Mouse (Mus musculus) forebrain, embryonic 15.5 days (tissue): ENCODE measurements around the gene Tmc3. TPM values are rescaled to one million over a fixed set of nuclear protein-coding genes. Genes with fewer than 3 reads are reported as not detected.

Source experiments
- ATAC-seq: fragments of 200-750 bp; cut with Nextera tagmentation; replicated peaks from 2 replicates; pipeline ENCODE4 v1.8.0; 2017; ENCODE audit warnings: mild to moderate bottlenecking, moderate TSS enrichment, moderate library complexity
- H3K27ac ChIP-seq: fragments of 300-500 bp; sonication (generic); replicated peaks from 2 replicates; pipeline ENCODE4 v1.5.1; 2015; ENCODE audit warnings: mild to moderate bottlenecking, inconsistent platforms
- H3K27me3 ChIP-seq: fragments of 300-500 bp; sonication (generic); 2 replicates; pipeline ENCODE4 v1.6.1; 2015; ENCODE audit warnings: inconsistent platforms
- H3K36me3 ChIP-seq: fragments of 300-500 bp; sonication (generic); 2 replicates; pipeline ENCODE4 v1.6.1; 2015; ENCODE audit warnings: mild to moderate bottlenecking, inconsistent platforms
- H3K4me1 ChIP-seq: fragments of 300-500 bp; sonication (generic); 2 replicates; pipeline ENCODE4 v1.6.1; 2015; ENCODE audit warnings: inconsistent platforms
- H3K4me2 ChIP-seq: fragments of 300-500 bp; sonication (generic); replicated peaks from 2 replicates; pipeline ENCODE4 v1.6.1; 2015; ENCODE audit warnings: mild to moderate bottlenecking, inconsistent platforms
- H3K4me3 ChIP-seq: fragments of 300-500 bp; sonication (generic); 2 replicates; pipeline ENCODE4 v1.5.1; 2015; ENCODE audit warnings: mild to moderate bottlenecking, inconsistent platforms
- H3K9ac ChIP-seq: fragments of 300-500 bp; sonication (generic); replicated peaks from 2 replicates; pipeline ENCODE4 v1.6.1; 2015; ENCODE audit warnings: mild to moderate bottlenecking, inconsistent platforms
- H3K9me3 ChIP-seq: fragments of 300-500 bp; sonication (generic); 2 replicates; pipeline ENCODE4 v1.6.1; 2016; ENCODE audit warnings: inconsistent platforms
- WGBS: fragments of 180-500 bp; shearing (Covaris S2); methylation state at CpG from one replicate; pipeline ENCODE4 v1.1.7; 2015; ENCODE audit warnings: mixed read lengths; 5-methylcytosine and 5-hydroxymethylcytosine counted together
- polyA plus RNA-seq: library from polyadenylated mRNA; unstranded; fragments of >200 nt; fragmentation: Nextera tagmentation; extraction: Ambion mirVana; gene quantifications from 2 replicates; pipeline ENCODE4 v1.2.1, GENCODE M21; 2015

Gene Tmc3
- polyA plus RNA-seq, 1 experiment from 2014 or later = 0.28 TPM

GRCm38 (mm10) chr7:83631073-83631827 lies 46.5 kb downstream of the Tmc3 start:
- Histone ChIP-seq H3K36me3 (no peaks in the 10 kb centered on the region), H3K9me3 (no peaks in the 10 kb centered on the region), H3K27me3 (no peaks in the 10 kb centered on the region), H3K4me3 (peak overlapping the region; percentile 56), H3K4me2 (peak overlapping the region; percentile 69), H3K9ac (peak overlapping the region; percentile 55; the same call in 1 of the 2 replicates), H3K4me1 (peaks cover 15% of the 10 kb centered on the region), H3K27ac (0 out of 2 replicates have a peak overlapping the region, but pooled peaks have one; percentile 32)
- ATAC-seq = peak; percentile 36; the same call in 1 of the 2 replicates
- WGBS = 10% methylated on average over 11 of the region's 11 CpGs

- peak within 1 kb of the TSS; percentile 55 for H3K9ac ChIP-seq
- no peaks in the 10 kb centered on the region for H3K27me3 ChIP-seq
- 0 out of 2 replicates have a peak within 1 kb of the TSS, but pooled peaks have one; percentile 32 for H3K27ac ChIP-seq
- peaks cover 15% of the 10 kb centered on the region for H3K4me1 ChIP-seq
- H3K4me3 ChIP-seq = peak within 1 kb of the TSS; percentile 56
- no peaks in the 10 kb centered on the region for H3K9me3 ChIP-seq
- peak within 1 kb of the TSS; percentile 69 for H3K4me2 ChIP-seq
- no peaks in the 10 kb centered on the region for H3K36me3 ChIP-seq
- ATAC-seq = peak; percentile 99
- WGBS = under 1% methylated on average over 35 of the region's 35 CpGs
Measured at GRCm38 (mm10) chr7:83631828-83632681, 47.3 kb downstream of the Tmc3 start, which contains the start of gene Stard5. Gene Stard5, plus strand, starts transcription at chr7:83631959.

- no peak overlapping the region for H3K9ac ChIP-seq
- 58% methylated on average over 6 of the region's 6 CpGs for WGBS
- peaks cover 15% of the 10 kb centered on the region for H3K4me1 ChIP-seq
- H3K4me3 ChIP-seq = peak overlapping the region; percentile 56; the same call in 1 of the 2 replicates
- H3K36me3 ChIP-seq = no peaks in the 10 kb centered on the region
- ATAC-seq = no peak
- no peaks in the 10 kb centered on the region for H3K27me3 ChIP-seq
- peak overlapping the region; percentile 69 for H3K4me2 ChIP-seq
- H3K9me3 ChIP-seq = no peaks in the 10 kb centered on the region
- H3K27ac ChIP-seq = no peak overlapping the region
Measured at GRCm38 (mm10) chr7:83632682-83633120, 48.0 kb downstream of the Tmc3 start.

GRCm38 (mm10) chr7:83633856-83634255 lies 49.1 kb downstream of the Tmc3 start:
- Histone ChIP-seq H3K36me3 (no peaks in the 10 kb centered on the region), H3K27ac (no peak overlapping the region), H3K9ac (no peak overlapping the region), H3K27me3 (no peaks in the 10 kb centered on the region), H3K4me3 (no peak overlapping the region), H3K4me1 (peaks cover 15% of the 10 kb centered on the region), H3K9me3 (no peaks in the 10 kb centered on the region), H3K4me2 (no peak overlapping the region)
- ATAC-seq = no peak
- 91% methylated on average over 6 of the region's 6 CpGs for WGBS

GRCm38 (mm10) chr7:83635726-83636125 lies 51.0 kb downstream of the Tmc3 start:
- H3K4me2 ChIP-seq = no peak overlapping the region
- WGBS = 84% methylated on average over 2 of the region's 2 CpGs
- H3K9me3 ChIP-seq = no peaks in the 10 kb centered on the region
- no peaks in the 10 kb centered on the region for H3K27me3 ChIP-seq
- no peaks in the 10 kb centered on the region for H3K36me3 ChIP-seq
- no peak overlapping the region for H3K9ac ChIP-seq
- no peak for ATAC-seq
- H3K4me3 ChIP-seq = no peak overlapping the region
- peaks cover 14% of the 10 kb centered on the region for H3K4me1 ChIP-seq
- no peak overlapping the region for H3K27ac ChIP-seq

- Histone ChIP-seq H3K4me2 (no peak overlapping the region), H3K9ac (no peak overlapping the region), H3K4me1 (peaks cover 7% of the 10 kb centered on the region; the same call in 1 of the 2 replicates), H3K4me3 (no peak overlapping the region), H3K27ac (no peak overlapping the region), H3K27me3 (no peaks in the 10 kb centered on the region), H3K36me3 (no peaks in the 10 kb centered on the region), H3K9me3 (no peaks in the 10 kb centered on the region)
- ATAC-seq = no peak
- WGBS = 87% methylated on average over 8 of the region's 8 CpGs
Measured at GRCm38 (mm10) chr7:83636425-83636824, 51.7 kb downstream of the Tmc3 start.

- 92% methylated on average over 8 of the region's 8 CpGs for WGBS
- ATAC-seq = no peak
- Histone ChIP-seq H3K36me3 (no peaks in the 10 kb centered on the region), H3K9me3 (no peaks in the 10 kb centered on the region), H3K4me2 (no peak overlapping the region), H3K4me3 (no peak overlapping the region), H3K27me3 (no peaks in the 10 kb centered on the region), H3K4me1 (no peaks in the 10 kb centered on the region), H3K27ac (no peak overlapping the region), H3K9ac (no peak overlapping the region)
Measured at GRCm38 (mm10) chr7:83637781-83638583, 53.3 kb downstream of the Tmc3 start.

GRCm38 (mm10) chr7:83639084-83639483 lies 54.4 kb downstream of the Tmc3 start:
- Histone ChIP-seq H3K27me3 (no peaks in the 10 kb centered on the region), H3K9me3 (no peaks in the 10 kb centered on the region), H3K4me2 (no peak overlapping the region), H3K4me3 (no peak overlapping the region), H3K27ac (no peak overlapping the region), H3K9ac (no peak overlapping the region), H3K36me3 (no peaks in the 10 kb centered on the region), H3K4me1 (no peaks in the 10 kb centered on the region)
- 88% methylated on average over 3 of the region's 3 CpGs for WGBS
- no peak for ATAC-seq

- WGBS = 92% methylated on average over 5 of the region's 5 CpGs
- Histone ChIP-seq H3K36me3 (no peaks in the 10 kb centered on the region), H3K27ac (no peak overlapping the region), H3K9me3 (no peaks in the 10 kb centered on the region), H3K27me3 (no peaks in the 10 kb centered on the region), H3K4me2 (no peak overlapping the region), H3K4me3 (no peak overlapping the region), H3K9ac (no peak overlapping the region), H3K4me1 (no peaks in the 10 kb centered on the region)
- no peak for ATAC-seq
Measured at GRCm38 (mm10) chr7:83640581-83640980, 55.9 kb downstream of the Tmc3 start.

- H3K27ac ChIP-seq = no peak overlapping the region
- no peaks in the 10 kb centered on the region for H3K9me3 ChIP-seq
- no peak overlapping the region for H3K9ac ChIP-seq
- no peak overlapping the region for H3K4me2 ChIP-seq
- no peaks in the 10 kb centered on the region for H3K36me3 ChIP-seq
- H3K4me1 ChIP-seq = no peaks in the 10 kb centered on the region
- no peaks in the 10 kb centered on the region for H3K27me3 ChIP-seq
- WGBS = 69% methylated on average over 2 of the region's 2 CpGs
- no peak for ATAC-seq
- H3K4me3 ChIP-seq = no peak overlapping the region
Measured at GRCm38 (mm10) chr7:83641163-83641562, 56.4 kb downstream of the Tmc3 start.

- no peak overlapping the region for H3K27ac ChIP-seq
- no peak overlapping the region for H3K4me3 ChIP-seq
- no peak overlapping the region for H3K4me2 ChIP-seq
- ATAC-seq = no peak
- no peaks in the 10 kb centered on the region for H3K4me1 ChIP-seq
- 94% methylated on average over 6 of the region's 6 CpGs for WGBS
- H3K9me3 ChIP-seq = no peaks in the 10 kb centered on the region
- H3K36me3 ChIP-seq = no peaks in the 10 kb centered on the region
- H3K27me3 ChIP-seq = no peaks in the 10 kb centered on the region
- H3K9ac ChIP-seq = no peak overlapping the region
Measured at GRCm38 (mm10) chr7:83643581-83643980, 58.9 kb downstream of the Tmc3 start.
